Mouse (Mus musculus) fat pad, adult 2 months (tissue): ENCODE data around the gene Vmn1r107.
"Not testable (repeated sequence)": the region's sequence is repeated elsewhere in the genome, so short reads cannot be mapped to it uniquely, and the experiment has no call there.

Source experiments
- DNase-seq: peaks from one replicate; pipeline ENCODE4 v3.0.0-alpha.2; 2011; ENCODE audit warnings: low read depth, low spot score; ENCODE audit errors: extremely low read depth

The Vmn1r107 gene

DNA sequence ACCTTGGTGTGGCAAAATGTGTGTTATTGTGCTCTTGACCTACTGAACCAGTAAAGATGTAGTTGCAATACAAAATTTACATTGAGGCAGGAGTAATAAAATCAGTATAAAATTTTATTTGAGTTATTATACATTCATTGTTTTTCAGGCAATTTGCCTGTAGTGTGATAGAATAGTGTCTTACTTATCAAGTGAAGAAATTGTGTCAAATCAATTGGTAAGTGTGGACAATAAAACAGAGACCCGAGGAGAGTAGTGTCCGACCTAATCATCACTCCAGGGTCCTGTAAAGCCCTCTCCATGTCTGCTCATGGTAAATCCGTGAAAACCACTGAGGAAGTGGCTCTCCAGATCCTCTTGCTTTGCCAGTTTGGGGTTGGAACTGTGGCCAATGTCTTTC is at the start of gene Vmn1r107:
Vmn1r107 (plus strand) TSS at position 301 of the 400 bp plus-strand sequence.
- not testable (repeated sequence) for DNase-seq

DNA sequence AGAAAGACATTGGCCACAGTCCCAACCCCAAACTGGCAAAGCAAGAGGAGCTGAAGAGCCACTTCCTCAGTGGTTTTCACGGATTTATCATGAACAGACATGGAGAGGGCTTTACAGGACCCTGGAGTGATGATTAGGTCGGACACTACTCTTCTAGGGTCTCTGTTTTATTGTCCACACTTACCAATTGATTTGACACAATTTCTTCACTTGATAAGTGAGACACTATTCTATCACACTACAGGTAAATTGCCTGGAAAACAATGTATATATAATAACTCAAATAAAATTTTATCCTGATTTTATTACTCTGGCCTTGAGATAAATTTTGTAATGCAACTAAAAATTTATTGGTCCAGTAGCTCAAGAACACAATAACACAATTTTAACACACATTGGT is 34.4 kb downstream of the Vmn1r107 start, which contains the start of gene Vmn1r111:
Vmn1r111 (minus strand) TSS at position 101 of the 400 bp plus-strand sequence.
- not testable (repeated sequence) for DNase-seq
